Mouse (Mus musculus): ENCODE measurements around the gene Dhcr24.

Dhcr24 gene

DNA sequence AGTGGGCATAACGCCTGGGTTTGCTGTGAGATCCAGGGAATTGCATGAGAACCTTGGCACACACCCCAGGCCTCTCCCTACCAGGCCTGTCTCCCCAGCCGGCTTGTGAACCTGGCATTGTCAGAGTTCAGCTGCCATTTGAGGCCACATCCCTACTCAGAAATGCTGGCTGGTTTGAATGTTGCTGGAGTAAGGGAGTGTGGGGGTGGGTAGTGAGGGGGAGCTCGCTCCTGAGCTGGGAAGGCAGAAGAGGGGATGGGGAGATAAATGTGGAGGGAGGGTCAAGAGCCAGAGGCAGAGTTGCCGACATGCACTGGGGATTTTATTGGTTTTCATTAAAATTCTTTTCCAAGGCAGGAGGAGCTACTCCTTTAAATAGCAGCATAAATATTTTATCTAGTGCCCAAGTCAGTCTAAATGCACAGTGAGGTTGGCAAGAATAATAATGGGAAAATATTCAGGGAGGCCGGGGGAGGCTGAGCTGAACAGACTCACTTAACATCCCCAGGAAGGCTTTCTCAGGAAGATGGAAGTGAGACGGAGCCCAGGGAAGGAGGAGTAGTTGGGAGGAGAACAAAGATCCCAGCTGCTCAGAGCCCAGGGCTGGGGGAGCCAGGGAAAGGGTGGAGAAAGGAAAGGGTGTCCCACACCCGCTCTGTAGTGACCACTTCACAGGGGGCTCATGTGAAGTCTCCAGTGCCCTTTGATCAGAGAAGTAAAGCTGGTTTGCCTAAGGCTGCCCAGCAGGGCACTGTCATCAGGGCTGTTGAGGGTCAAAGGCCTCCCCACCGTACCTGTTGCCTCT is 72.6 kb downstream of the Dhcr24 start:
- no peak for DNase-seq (ENCODE audit: extremely low spot score, low read depth, low spot score)

DNA sequence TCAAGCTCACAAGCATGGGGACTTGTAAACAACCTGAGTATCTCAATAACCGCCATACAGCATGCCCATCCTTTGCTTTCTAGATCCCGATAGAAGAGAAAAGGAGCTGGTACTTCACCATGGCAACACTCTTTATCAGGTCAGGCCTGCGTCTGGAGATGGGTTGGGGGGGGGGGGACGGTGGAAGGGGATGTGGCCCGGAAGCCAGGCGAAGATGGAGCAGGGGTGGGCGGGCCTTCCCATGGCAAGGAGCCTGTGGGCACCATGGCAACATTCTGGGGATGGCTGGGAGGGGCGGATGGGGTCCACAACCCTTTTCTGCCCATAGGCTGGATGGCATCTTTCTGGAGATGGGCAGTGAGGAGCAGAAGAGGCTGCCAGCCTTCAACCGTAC is 73.2 kb downstream of the Dhcr24 start:
- DNase-seq (ENCODE audit: extremely low spot score, low read depth, low spot score): no peak

Measured in hindlimb bud, embryonic 11.5 days (tissue).